Mouse (Mus musculus) B cell, adult 67 days (primary cell): ENCODE results near the gene Cbarp. TPM values are rescaled to one million over a fixed set of nuclear protein-coding genes. Genes with fewer than 3 reads are reported as not detected.

ENCODE experiments used
- total RNA-seq, 2 experiments: library from RNA; stranded (reverse); gene quantifications; 4 replicates each; pipeline ENCODE4 v1.2.4; 2023

The Cbarp gene
- total RNA-seq, result 1 to 10 TPM; 4.6 to 4.9 TPM

GRCm38 (mm10) chr10:80140666-80141035 lies at the start of gene Cbarp:
TSS of gene Cbarp (minus strand) at chr10:80140835.

GRCm38 (mm10) chr10:80179068-80180051 lies 38.7 kb upstream of the Cbarp start, which contains the start of gene Efna2:
TSS of gene Efna2 (plus strand) at chr10:80179482.

GRCm38 (mm10) chr10:80172527-80173292 lies 32.1 kb upstream of the Cbarp start, which contains the start of gene 1600002K03Rik:
TSS of gene 1600002K03Rik (plus strand) at chr10:80172944.

GRCm38 (mm10) chr10:80165392-80166128 lies 24.9 kb upstream of the Cbarp start, which contains the start of gene Cirbp:
TSS of gene Cirbp (plus strand) at chr10:80165985.

GRCm38 (mm10) chr10:80147719-80148601 lies 7.3 kb upstream of the Cbarp start, which contains the start of gene Midn:
TSS of gene Midn (plus strand) at chr10:80148272.

GRCm38 (mm10) chr10:80138553-80139438 lies 1.8 kb downstream of the Cbarp start, which contains the start of gene Atp5d:
TSS of gene Atp5d (plus strand) at chr10:80138632.

GRCm38 (mm10) chr10:80115290-80115943 lies 25.2 kb downstream of the Cbarp start, which contains the start of gene Stk11:
TSS of gene Stk11 (plus strand) at chr10:80115803.

GRCm38 (mm10) chr10:80105460-80105859 lies 35.2 kb downstream of the Cbarp start, which contains the start of gene Sbno2:
TSS of gene Sbno2 (minus strand) at chr10:80105571.

Other genes starting within 250 kb of the Cbarp start
- not detected for gene Cfd, start 250.0 kb downstream of the Cbarp start, total RNA-seq
- 10 to 100 TPM; 73.7 to 75.0 TPM for gene Med16, start 231.9 kb downstream of the Cbarp start, total RNA-seq
- not detected for gene Gm26602, start 230.0 kb downstream of the Cbarp start, total RNA-seq
- under 1 TPM; 0.50 to 0.93 TPM for gene Kiss1r, start 223.9 kb downstream of the Cbarp start, total RNA-seq
- 10 to 100 TPM; 94.6 to 97.9 TPM for gene R3hdm4, start 219.6 kb downstream of the Cbarp start, total RNA-seq
- gene Arid3a, start 213.8 kb downstream of the Cbarp start, total RNA-seq, result 10 to 100 TPM; 40.0 to 49.7 TPM
- gene Wdr18, start 180.7 kb downstream of the Cbarp start, total RNA-seq, result 10 to 100 TPM; 44.5 to 55.3 TPM
- under 1 TPM in 1 of 2 experiments, not detected in 1; 0.24 TPM for gene Grin3b, start 170.1 kb downstream of the Cbarp start, total RNA-seq
- 100 to 1,000 TPM; 156 to 169 TPM for gene Tmem259, start 156.5 kb downstream of the Cbarp start, total RNA-seq
- gene Cnn2, start 152.3 kb downstream of the Cbarp start, total RNA-seq, result 100 to 1,000 TPM; 339 to 353 TPM
- gene Abca7, start 144.3 kb downstream of the Cbarp start, total RNA-seq, result 10 to 100 TPM; 57.1 to 61.6 TPM
- gene Arhgap45, start 124.2 kb downstream of the Cbarp start, total RNA-seq, result 100 to 1,000 TPM; 538 to 550 TPM
- gene Polr2e, start 101.0 kb downstream of the Cbarp start, total RNA-seq, result 100 to 1,000 TPM in 1 of 2 experiments, 10 to 100 TPM in 1; 91.9 to 101 TPM
- gene Gpx4, start 93.7 kb downstream of the Cbarp start, total RNA-seq, result 100 to 1,000 TPM; 124 to 133 TPM
- gene Sbno2, start 35.3 kb downstream of the Cbarp start, total RNA-seq, result 100 to 1,000 TPM; 118 to 128 TPM
- 100 to 1,000 TPM; 178 to 181 TPM for gene Stk11, start 25.0 kb downstream of the Cbarp start, total RNA-seq
- 100 to 1,000 TPM; 171 to 178 TPM for gene Atp5d, start 2.2 kb downstream of the Cbarp start, total RNA-seq
- 100 to 1,000 TPM; 153 to 162 TPM for gene Midn, start 7.4 kb upstream of the Cbarp start, total RNA-seq
- 100 to 1,000 TPM; 152 to 252 TPM for gene Cirbp, start 25.1 kb upstream of the Cbarp start, total RNA-seq
- 10 to 100 TPM in 1 of 2 experiments, 1 to 10 TPM in 1; 9.9 to 13.1 TPM for gene 1600002K03Rik, start 32.1 kb upstream of the Cbarp start, total RNA-seq
- gene Efna2, start 38.6 kb upstream of the Cbarp start, total RNA-seq, result under 1 TPM in 1 of 2 experiments, not detected in 1; 0.42 TPM
- gene Mum1, start 85.6 kb upstream of the Cbarp start, total RNA-seq, result 10 to 100 TPM; 79.2 to 79.3 TPM
- 100 to 1,000 TPM in 1 of 2 experiments, 10 to 100 TPM in 1; 98.1 to 106 TPM for gene Ndufs7, start 108.3 kb upstream of the Cbarp start, total RNA-seq
- 1 to 10 TPM; 1.2 to 3.8 TPM for gene Gamt, start 120.2 kb upstream of the Cbarp start, total RNA-seq
- 100 to 1,000 TPM; 147 to 159 TPM for gene Dazap1, start 120.7 kb upstream of the Cbarp start, total RNA-seq
- 1,000 to 10,000 TPM; 2,823 to 2,836 TPM for gene Rps15, start 151.6 kb upstream of the Cbarp start, total RNA-seq
- under 1 TPM; 0.24 to 0.35 TPM for gene Apc2, start 155.1 kb upstream of the Cbarp start, total RNA-seq
- gene 2310011J03Rik, start 179.7 kb upstream of the Cbarp start, total RNA-seq, result 10 to 100 TPM; 27.6 to 32.1 TPM
- 1 to 10 TPM; 1.0 to 1.1 TPM for gene Pcsk4, start 188.7 kb upstream of the Cbarp start, total RNA-seq
- gene Reep6, start 189.1 kb upstream of the Cbarp start, total RNA-seq, result under 1 TPM in 1 of 2 experiments, not detected in 1; 0.26 TPM
- not detected for gene Adamtsl5, start 207.6 kb upstream of the Cbarp start, total RNA-seq
- not detected for gene Plk5, start 215.6 kb upstream of the Cbarp start, total RNA-seq
- gene Mex3d, start 246.8 kb upstream of the Cbarp start, total RNA-seq, result 1 to 10 TPM; 8.4 to 9.4 TPM